Mouse (Mus musculus) cerebellum, postnatal 14 days (tissue): ENCODE measurements around the gene Sarnp.

ENCODE experiments used
- DNase-seq, 2 experiments: peaks; one replicate each; pipeline ENCODE4 v3.0.0; 2021; ENCODE audit warnings: mixed read lengths in 2 of 2

Gene Sarnp

DNA sequence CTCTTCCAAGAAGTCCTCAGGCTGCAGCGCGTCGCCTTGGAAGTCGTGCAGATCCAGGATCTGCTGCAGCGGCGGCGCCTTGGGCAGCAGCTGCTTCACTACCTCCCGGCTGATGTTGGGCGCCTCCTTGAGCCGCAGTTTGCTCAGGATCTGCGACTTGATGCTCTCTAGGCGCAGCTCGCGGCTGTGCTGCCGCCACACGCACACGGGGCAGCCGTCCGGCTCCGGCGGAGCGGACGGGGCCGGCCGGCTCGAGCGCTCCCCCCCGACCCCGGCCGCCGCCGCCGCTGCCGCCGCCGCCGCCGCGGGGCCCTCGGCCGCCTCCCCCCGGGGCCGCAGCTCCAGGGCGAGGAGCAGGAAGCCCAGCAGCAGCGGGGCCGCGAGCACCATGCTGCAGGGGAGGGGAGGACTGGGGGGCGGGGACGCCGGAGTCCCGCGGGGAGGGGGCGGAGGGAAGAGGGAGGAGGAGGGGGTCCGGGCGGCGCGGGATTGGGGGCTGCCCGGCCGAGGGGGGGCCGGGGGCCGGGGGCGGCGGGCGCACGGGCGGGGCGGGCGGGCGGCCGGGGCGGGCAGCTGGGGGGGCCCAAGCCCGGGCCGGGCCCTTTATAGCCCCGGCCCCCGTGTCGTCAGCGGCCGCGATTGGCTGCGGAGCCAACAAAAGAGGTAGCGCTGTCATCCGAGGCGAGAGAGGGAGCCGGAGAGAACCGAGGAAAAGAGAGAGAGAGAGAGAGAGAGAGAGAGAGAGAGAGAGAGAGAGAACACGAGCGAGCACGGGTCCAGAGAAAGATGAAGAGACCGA lies 74.4 kb downstream of the Sarnp start, which contains the start of gene Gdf11:
Gene Gdf11 (minus strand): TSS at position 423 of the 799 bp plus-strand sequence.
- peak; percentile 76 to 78 for DNase-seq

DNA sequence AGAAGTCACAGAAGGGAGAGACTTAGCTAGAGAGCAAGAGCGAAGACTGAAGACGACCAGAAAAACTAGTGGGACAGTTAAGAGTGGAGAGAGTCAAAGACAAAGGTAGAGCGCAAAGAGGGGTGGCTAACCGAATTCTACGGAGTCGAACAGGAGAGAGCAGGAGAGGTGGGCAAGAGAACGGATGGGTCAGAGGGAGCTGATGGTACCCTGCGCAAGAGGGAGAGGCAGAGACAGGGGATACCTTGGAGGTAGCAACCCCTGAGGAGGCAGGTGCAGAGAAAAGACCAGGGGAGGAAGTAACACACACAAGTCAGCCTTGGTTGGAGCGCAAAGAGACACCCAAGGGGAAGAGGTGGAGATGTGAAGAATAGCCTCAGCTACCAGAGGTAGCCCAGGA lies 75.1 kb downstream of the Sarnp start:
- DNase-seq, result peak in 1 of 2 experiments; percentile 34

DNA sequence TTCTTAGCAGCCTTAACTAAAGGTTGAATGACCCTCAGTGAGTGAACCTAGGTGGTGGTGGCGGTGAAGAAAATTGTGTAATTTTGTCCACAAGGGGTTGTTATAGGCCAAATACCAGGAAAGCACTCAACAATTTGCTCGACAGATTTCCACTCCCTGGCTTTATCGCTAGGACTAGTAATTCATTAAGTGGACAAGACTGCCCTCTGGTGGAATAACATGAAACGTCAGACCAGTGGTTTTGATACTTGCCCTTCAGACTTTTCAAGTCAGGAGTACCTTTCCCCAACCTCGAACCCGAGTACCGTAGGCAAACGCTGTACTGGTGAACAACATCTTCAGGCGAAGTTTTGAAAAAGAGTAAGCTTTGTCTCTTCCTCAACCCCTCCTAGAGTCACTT lies 78.3 kb downstream of the Sarnp start:
- DNase-seq, result peak; percentile 90 to 91

DNA sequence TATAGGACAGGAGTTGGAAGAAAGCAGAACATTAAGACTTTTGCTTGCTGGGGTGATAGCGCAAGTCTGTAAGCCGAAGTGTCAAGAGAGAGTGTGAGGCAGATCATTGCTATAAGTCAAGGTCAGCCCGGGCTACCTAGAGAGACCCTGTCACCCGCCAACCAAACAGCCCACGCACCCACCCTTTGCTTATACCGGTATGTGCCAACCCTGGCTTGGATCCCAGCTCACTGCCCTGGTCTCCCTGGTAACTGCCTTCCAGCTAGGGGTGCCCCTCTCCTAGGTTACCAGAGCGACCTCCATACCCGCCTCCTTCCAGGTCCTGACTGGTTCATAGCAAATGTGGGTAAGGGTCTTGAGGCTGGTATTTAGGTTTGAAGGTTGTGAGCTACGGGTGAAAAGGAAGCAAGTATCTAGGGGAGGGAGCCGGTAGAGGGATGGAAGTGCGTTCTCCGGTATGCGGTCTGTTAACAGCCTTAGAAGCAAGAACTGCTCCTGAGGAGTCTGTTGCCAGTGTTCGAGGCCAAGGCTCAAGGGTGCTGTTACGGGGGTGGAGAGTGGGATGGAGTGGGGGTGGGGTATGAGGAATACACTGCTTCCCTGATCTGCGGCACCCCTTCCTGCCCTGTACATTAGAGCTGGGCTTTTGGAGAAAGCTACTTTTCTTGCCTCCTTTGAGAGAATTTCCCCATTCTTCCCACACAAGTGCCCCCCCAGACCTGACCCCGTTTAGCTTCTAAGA lies 79.0 kb downstream of the Sarnp start:
- DNase-seq, result peak; percentile 72 to 85

DNA sequence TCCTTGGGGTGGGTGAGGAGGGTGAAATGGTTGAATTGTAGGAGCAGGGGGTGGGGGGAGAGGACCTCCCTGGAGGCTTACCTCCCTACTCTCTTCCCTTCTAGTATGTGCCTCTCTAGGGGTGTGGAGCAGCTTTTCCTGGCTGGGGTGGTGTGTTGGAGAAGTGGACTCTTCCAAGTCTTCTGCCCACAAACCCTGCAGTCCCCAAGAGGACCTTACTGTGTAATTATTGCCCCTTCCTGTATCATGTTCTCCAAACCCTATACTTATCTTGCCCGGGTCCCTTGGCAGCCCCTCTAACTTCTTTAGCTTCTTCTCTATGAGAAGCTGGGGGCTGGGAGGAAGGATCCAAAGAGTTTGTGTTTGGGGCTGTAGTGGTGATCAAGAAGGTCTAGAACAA lies 79.7 kb downstream of the Sarnp start:
- DNase-seq, result no peak

- DNase-seq, result peak; percentile 49 to 52
These were observed 80.4 kb downstream of the Sarnp start for GRCm38 (mm10) chr10:128897501-128897900.

DNA sequence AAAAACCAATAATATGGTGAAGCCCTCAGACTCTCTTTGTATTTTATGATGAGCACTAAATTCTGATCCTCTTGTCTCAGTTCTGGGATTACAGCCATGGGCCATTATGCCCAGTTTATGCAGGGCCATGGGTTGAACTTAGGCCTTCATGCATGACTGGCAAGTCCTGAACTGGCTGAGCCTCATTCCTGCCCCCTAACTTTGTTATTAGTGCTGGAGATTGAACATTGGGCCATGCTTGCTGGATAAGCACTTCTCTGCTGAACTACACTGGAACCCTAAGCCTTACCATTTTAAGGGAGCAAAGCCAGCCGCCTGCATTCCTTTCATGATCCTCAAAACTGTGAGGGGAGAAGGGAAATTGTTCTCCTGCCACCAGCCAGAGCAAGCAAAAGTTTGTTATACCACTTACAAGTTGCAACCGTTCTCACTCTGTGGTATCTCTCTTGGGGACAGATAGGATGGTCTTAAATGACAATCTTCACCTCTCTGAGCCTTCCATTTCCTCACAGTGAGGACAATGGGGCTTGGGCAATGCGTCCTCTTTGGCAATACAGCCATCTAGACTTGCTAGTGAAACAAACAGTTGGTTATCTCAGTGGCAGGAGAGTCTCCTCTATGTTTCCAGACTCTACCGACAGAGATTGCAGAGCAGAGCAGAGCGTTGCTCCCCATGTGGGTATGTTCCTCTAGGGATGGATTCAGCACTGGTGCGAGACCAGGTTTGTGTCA lies 82.8 kb downstream of the Sarnp start:
- DNase-seq, result no peak

- DNase-seq, result no peak
These were observed 83.6 kb downstream of the Sarnp start, which contains the start of gene Cd63 for GRCm38 (mm10) chr10:128900698-128901097. Gene Cd63 (plus strand): TSS chr10:128900989.

GRCm38 (mm10) chr10:128901409-128901808 lies 84.3 kb downstream of the Sarnp start:
- no peak for DNase-seq

DNA sequence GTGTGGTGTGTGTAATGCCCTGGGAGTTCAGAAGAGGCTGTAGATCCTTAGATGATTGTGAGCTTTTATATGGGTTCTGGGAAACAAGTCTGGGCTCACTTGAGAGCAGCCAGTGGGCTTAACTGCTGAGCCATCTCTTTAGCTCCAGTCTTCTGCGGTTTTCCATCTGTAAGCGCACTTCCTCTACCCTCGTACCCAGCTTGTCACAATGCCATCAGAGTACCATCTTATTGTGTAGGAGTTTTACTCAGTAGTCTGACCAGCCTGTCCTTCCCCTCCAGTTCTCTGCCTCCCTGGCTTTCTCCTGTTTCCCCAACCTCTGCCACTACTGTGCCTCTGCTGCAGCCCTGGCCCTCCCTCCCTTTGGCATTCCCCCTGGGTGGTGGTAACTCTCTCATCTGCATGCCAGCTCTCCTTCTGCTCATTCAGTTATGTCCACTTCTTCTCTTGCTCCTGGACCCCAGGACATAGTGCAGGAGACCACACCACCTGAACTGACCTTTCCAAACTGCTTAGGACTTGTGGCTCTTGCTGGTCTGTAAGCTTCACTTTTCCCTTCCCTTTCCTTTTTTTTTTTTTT lies 85.4 kb downstream of the Sarnp start:
- DNase-seq, result no peak

GRCm38 (mm10) chr10:128904812-128905211 lies 87.7 kb downstream of the Sarnp start:
- DNase-seq, result no peak

- no peak for DNase-seq
These were observed 91.8 kb downstream of the Sarnp start for GRCm38 (mm10) chr10:128908778-128909448.

- DNase-seq, result peak; percentile 77 to 80
These were observed 92.5 kb downstream of the Sarnp start for GRCm38 (mm10) chr10:128909567-128910028.

DNA sequence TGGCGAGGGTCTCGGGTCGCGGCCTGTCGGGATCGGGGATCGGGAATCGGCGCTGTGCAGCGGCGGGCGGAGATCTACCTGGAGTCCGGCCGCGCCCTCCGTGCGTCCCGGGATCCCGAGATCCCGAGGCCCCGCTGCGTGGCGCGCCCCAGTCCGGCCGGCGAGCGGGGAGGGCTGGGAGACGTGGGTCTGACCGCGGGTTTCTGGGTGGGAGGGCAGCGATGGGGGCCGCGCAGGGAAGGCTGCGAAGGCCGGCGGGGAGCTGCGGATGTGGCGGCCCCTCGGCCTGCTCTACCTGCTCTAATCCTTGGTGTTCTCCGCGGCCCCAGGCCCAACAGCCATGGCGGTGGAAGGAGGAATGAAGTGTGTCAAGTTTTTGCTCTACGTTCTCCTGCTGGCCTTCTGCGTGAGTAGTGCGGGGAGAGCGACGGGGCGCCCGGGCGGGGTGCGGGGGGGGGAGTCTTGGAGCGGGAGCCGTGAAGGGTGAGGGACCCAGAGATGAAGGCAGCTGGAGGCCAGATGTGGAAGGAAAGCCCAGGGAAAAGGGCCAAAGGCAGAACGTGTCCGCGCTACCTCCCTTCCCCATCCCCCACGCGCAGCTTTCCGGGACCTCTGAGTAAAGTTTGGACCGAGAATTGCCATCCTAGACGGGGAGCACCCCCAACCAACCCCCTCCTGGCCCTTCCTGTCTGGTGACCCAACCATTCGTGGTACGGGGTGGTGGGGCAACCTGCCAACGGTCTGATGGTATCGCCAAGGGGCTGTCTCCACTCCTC lies 93.1 kb downstream of the Sarnp start:
- DNase-seq, result peak; percentile 71 to 80

DNA sequence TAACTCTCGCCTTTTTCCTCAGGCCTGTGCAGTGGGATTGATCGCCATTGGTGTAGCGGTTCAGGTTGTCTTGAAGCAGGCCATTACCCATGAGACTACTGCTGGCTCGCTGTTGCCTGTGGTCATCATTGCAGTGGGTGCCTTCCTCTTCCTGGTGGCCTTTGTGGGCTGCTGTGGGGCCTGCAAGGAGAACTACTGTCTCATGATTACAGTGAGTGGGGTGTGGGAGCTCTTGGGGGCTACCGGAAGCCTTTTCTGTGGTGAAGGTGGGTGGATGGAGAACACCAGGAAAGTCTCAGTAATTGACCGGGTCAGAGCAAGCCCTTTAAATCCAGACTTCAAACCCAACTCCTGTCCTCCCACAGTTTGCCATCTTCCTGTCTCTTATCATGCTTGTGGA lies 94.3 kb downstream of the Sarnp start:
- no peak for DNase-seq

GRCm38 (mm10) chr10:128912268-128912667 lies 95.1 kb downstream of the Sarnp start:
- DNase-seq, result no peak

GRCm38 (mm10) chr10:128912791-128913190 lies 95.7 kb downstream of the Sarnp start:
- no peak for DNase-seq

- DNase-seq, result peak; percentile 98 to 99
These were observed 96.1 kb downstream of the Sarnp start for GRCm38 (mm10) chr10:128913219-128913618.

DNA sequence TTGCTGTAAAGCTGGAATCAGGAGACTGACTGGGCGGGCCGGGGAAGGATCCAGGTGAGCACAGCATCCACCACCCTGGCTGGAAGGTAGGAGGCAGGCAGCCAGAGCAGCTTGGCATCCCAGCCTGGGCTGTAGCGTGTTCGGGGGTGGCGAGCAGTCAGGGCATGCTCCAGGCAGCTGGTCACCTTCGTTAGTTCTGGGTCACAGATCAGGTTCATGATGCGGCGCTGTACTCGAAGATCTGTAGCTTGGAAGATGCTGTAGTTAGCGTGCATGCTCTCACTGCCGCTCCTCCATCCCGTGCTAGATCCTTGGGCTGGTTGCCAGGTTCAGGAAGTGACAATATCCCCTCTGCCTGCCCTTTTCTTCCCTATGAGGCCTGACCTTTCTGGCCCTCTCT lies 96.6 kb downstream of the Sarnp start:
- peak; percentile 56 to 61 for DNase-seq

- no peak for DNase-seq
These were observed 98.4 kb downstream of the Sarnp start for GRCm38 (mm10) chr10:128915550-128915949.

- no peak for DNase-seq
These were observed 99.5 kb downstream of the Sarnp start for GRCm38 (mm10) chr10:128916665-128917064.
